Mouse (Mus musculus) lung, postnatal 25 days (tissue): Measurements from ENCODE around the gene Dnmbp.
"Not testable (repeated sequence)": the region's sequence is repeated elsewhere in the genome, so short reads cannot be mapped to it uniquely, and the experiment has no call there.

Experiments
- DNase-seq: peaks from one replicate; pipeline ENCODE4 v3.0.0; 2022; ENCODE audit warnings: low spot score

Gene Dnmbp

DNA sequence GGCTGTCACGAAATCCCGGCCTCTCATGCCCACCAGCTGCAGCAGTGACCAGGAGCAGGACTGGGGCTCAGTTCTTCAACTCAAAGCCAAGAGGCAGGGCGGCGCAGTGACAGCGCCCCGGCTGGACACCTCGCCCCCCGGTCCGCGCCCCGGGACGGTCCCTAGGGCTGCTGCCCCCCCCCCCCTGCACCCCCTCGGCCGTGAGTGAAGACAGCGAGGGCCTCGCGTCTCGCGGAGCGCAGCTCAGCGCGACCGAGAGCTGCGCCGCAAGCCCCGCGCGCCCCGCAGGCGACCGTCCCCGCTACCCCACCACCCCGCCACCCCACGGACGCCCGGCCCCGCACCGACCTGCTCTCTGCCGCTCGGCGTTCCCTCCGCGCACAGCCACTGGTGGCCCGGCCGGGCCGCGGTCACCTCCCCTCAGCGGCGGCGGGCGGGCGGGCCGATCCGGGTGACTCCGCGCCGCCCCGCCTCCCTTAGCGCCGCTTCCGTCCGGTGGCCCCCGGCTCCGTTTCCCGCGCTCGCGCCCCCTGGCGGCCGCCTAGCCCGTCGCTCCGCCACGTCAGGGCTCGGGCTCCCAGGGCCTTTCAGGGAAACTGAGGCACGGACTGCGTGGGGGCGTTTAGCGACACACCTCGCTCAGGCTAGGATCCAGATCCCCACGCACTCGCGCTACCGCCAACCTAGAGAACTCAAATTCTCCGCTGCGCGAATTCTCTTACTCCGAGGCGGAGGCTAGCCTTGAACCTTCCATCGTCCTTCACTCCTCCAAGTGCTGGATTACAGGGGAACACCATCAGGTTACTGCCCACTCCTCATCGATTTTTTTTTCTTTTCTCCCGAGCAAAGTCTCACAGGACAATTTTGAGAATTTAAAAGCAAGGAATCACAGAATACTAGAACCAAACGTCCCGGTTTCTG is at the start of gene Dnmbp:
Dnmbp (minus strand) TSS at position 423 of the 921 bp plus-strand sequence.
- DNase-seq = peak; percentile 84

GRCm38 (mm10) chr19:43986069-43986794 is 46.2 kb upstream of the Dnmbp start, which contains the start of gene Cpn1:
TSS of gene Cpn1 (minus strand) at chr19:43986556.
- peak; percentile 43 for DNase-seq

- DNase-seq = no peak
These were observed 42.0 kb upstream of the Dnmbp start for GRCm38 (mm10) chr19:43981992-43982391.

GRCm38 (mm10) chr19:43980711-43981110 is 40.7 kb upstream of the Dnmbp start:
- DNase-seq = no peak

DNA sequence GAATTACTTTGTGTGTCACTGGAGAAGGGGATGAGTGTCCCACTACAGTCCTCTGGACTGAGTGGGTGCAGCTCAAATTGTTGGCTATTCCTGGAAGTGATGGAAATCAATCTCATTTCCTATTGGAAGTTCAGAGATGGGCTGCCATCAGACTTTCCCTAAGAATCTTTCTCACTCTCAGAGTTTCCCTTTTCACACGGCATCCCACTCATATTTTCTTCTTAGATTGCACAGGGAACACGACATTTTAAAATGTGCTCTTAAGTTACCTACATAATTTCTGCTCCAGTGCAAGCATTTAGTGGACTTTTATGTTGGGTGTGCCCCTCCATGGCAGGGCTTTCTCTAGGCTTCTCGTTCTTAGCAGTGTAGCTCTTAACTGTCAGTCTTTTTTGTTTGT is 37.8 kb upstream of the Dnmbp start:
- DNase-seq = no peak

DNA sequence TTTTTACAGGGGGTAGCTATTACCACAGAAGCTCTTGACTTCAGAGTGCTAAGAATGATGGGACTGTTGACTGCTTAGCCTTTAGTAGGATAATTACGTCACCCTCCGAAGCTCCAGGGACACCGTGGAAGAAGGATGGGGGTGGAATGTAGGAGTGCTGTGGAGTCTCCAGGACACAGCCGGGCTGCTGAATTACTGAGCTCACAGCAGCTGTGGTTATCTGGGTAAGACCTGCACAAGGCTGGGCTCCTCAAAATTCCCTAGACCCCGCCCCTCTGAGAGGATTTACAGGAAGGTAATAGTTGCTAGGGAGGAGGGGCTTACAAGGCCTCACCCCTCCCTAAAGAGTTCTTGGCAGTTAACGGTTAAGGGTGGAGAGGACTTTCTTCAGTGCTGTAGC is 36.7 kb upstream of the Dnmbp start:
- no peak for DNase-seq

GRCm38 (mm10) chr19:43974221-43974620 is 34.2 kb upstream of the Dnmbp start:
- DNase-seq = no peak

DNA sequence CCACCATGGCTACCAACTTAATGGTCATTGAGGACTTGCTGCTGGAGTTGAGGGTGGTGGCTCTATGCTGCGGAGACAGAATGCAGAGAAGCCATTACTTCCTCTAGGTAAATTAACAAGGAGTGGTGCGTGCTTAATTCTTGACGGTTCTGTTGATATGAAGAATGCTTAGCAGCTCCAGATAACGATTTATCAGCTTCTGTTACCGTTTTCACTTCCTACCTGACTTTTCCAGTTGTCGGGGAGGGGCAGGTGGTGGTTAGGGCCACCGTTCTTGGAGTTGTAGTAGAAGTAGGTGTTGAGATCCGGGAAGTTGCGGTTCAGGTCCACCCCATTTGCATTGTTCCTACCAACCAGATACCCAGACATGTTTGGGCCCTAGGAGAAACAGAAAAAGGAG is 33.7 kb upstream of the Dnmbp start:
- DNase-seq = no peak

- DNase-seq = no peak
These were observed 32.1 kb upstream of the Dnmbp start for GRCm38 (mm10) chr19:43972129-43972528.

DNA sequence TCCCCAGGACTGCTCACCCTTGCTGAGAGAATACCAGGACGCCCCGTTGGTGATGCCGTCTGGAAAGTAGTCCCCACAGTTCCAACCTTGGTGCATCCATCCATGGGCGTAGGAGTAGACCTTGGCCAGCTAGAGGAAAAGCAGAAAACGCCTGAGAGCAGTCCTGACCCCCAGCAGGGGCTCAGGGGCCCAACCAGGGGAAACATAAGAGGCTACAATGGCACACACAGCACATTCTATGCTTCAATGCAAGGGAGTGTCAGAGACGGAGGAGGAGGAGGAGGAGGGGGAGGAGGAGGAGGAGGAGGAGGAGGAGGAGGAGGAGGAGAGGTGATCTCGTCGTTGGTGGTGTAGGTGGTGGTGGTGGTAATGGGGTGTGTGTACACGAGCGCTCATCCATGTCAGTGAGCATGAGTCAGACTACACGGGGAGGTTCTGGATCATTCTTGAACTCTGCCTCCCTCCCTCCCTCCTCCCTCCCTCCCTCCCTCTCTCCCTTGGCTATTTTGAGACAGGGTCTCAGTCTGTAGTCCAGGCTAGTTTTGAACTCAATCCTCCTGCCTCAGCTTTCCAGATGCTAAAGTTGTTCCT is 28.5 kb upstream of the Dnmbp start:
- DNase-seq = no peak

GRCm38 (mm10) chr19:43966481-43966880 is 26.5 kb upstream of the Dnmbp start:
- DNase-seq = no peak

- DNase-seq = no peak
These were observed 25.6 kb upstream of the Dnmbp start for GRCm38 (mm10) chr19:43965496-43966085.

- no peak for DNase-seq
These were observed 22.8 kb upstream of the Dnmbp start for GRCm38 (mm10) chr19:43962795-43963194.

DNA sequence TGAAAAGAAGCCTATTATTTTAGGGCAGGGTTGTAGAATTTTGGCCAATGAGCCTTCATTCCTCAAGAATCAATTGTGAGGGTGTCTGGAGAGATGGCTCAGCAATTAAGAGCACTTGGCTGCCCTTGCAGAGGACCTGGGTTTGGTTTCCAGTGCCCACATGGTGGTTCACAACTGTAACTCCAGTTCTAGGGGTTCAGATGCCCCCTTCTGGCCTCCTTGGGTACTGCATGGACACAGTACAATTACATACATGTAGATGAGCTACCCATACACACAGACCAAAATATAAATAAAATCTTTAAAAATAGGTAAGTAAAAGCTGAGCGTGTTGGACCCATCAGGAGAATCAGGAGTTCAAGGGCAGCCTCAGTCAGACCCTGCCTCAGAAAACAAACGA is 21.2 kb upstream of the Dnmbp start:
- no peak for DNase-seq

GRCm38 (mm10) chr19:43960014-43960413 is 20.0 kb upstream of the Dnmbp start:
- DNase-seq = peak; percentile 66

DNA sequence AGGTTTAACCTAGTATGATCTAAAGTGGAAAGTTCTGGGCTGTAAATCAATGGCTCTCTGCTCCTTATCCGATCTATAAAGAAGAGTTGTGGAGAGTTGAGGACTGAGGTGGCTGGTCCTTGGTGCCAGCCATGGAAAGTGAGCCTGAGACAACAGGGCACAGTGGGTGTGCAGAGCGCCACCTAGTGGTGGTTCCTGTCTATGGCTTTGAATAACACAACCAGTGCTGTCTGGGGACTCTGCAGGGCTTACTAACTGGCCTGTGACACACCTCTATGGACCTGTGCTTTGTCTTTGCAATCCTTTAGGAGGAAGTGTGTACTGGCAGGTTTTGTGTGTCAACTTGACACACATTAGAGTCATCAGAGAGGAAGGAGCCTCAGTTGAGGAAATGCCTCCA is 19.2 kb upstream of the Dnmbp start:
- peak; percentile 70 for DNase-seq

DNA sequence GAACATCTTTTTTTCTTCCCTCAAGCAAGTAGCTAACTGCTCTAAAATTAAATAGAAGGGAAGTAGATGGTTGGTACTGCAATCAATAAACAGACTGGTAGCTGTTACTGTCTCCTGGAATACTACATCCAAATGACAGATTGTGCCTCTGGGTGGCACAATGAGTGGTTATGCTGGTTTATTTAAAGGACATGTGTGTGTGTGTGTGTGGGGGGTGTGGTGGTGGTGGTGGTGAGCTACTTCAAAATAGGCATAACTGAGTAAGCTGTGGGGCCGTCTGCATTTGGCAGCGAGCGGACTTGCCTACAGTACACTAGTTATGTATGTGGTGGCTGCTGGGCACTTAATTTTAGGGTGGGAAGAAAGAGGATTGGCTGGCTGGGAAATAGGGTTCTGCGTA is 17.9 kb upstream of the Dnmbp start:
- no peak for DNase-seq

DNA sequence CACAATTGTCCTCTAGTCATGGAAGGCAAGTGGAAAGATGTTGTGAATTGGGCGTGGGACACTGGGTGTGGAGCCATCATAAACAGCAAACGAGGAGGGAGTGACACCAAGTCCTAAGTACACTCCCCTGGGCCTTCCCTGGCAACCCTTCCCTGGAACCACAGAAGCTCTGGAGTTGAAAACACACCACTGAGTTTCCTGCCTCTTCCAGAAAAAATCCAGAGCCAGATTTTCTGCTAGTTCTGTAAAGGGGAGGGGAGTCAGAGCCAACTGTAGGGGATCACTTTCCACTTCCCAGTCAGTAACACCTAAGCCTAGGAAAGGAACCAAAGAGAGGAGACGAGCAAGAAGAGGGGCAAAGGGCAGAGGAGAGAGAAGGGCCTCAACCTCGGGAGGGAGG is 17.4 kb upstream of the Dnmbp start:
- DNase-seq = no peak

GRCm38 (mm10) chr19:43955266-43955665 is 15.3 kb upstream of the Dnmbp start:
- DNase-seq = no peak

DNA sequence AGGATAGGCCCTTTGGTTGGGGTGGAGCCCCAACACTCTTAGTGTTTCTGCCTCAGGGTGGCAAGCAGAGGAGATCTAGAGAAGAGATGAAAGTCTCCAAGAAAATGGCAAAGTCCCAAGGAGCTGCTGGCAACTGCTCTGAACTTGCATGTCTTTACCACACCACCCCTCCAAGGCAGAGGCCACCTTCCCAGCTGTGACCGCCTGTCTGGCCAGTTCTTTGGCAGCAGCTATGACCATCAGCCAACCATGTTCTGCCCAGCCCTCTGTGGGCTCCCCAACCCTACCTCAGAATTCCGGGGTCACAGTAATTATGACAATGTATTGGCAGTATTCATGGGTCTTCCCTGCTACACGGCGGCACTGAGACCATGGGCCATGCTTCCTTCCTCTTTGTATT is 14.9 kb upstream of the Dnmbp start:
- no peak for DNase-seq

DNA sequence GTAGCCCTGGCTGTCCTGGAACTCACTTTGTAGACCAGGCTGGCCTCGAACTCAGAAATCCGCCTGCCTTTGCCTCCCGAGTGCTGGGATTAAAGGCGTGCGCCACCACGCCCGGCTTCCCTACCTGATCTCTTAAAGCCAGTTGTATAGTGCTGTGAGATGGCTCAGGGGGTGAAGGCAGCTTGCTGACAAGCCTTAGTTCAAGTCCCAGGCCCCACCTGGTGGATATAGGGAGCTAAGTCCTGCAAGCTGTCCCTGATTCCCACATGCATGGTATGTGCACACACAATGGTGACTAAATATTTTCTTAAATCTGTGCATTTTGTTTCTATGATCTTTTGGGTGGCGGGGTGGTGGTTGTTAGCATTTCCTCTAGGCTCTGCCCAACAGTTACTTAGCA is 12.9 kb upstream of the Dnmbp start:
- not testable (repeated sequence) for DNase-seq

- no peak for DNase-seq
These were observed 9.3 kb upstream of the Dnmbp start for GRCm38 (mm10) chr19:43949111-43949810.
